Mouse (Mus musculus) common myeloid progenitor, adult 5-6 weeks (primary cell): ENCODE measurements at regions not wholly inside any gene's neighbourhood (a gene's known extent, or its start where the extent isn't known, plus 50 kb on each side); places are given as distances from the start of the nearest gene placed in this dataset.
"Not testable (repeated sequence)": the region's sequence is repeated elsewhere in the genome, so short reads cannot be mapped to it uniquely, and the experiment has no call there.

ENCODE experiments used
- ATAC-seq: replicated peaks from 2 replicates; pipeline ENCODE4 v1.8.0; 2016; ENCODE audit warnings: low read depth, mild to moderate bottlenecking, moderate TSS enrichment, inconsistent platforms; ENCODE audit not compliant: poor library complexity, severe bottlenecking

- peak; percentile 93 for ATAC-seq
Observed at GRCm38 (mm10) chr1:177382596-177383190, 59.5 kb upstream of the Zbtb18 start.

- peak; percentile 75 for ATAC-seq
Observed at GRCm38 (mm10) chr1:177382147-177382546, 60.0 kb upstream of the Zbtb18 start.

- ATAC-seq: no peak
Observed at GRCm38 (mm10) chr1:177378112-177378511, 64.0 kb upstream of the Zbtb18 start.

- ATAC-seq: no peak
Observed at GRCm38 (mm10) chr1:177373226-177373825, 68.8 kb upstream of the Zbtb18 start.

- no peak for ATAC-seq
Observed at GRCm38 (mm10) chr1:177372066-177372465, 70.1 kb upstream of the Zbtb18 start.

- ATAC-seq: peak; percentile 94
Observed at GRCm38 (mm10) chr1:177367864-177368610, 74.1 kb upstream of the Zbtb18 start.

GRCm38 (mm10) chr1:177366914-177367313 is 75.2 kb upstream of the Zbtb18 start:
- ATAC-seq: no peak

GRCm38 (mm10) chr1:177366475-177366874 is 75.7 kb upstream of the Zbtb18 start:
- no peak for ATAC-seq

- no peak for ATAC-seq
Observed at GRCm38 (mm10) chr1:177364355-177364754, 77.8 kb upstream of the Zbtb18 start.

GRCm38 (mm10) chr1:177362398-177362797 is 79.8 kb upstream of the Zbtb18 start:
- ATAC-seq: no peak

- ATAC-seq: no peak
Observed at GRCm38 (mm10) chr1:177348400-177349092, 90.5 kb upstream of the Akt3 start.

- no peak for ATAC-seq
Observed at GRCm38 (mm10) chr1:177347208-177347607, 89.2 kb upstream of the Akt3 start.

GRCm38 (mm10) chr1:177346540-177346939 is 88.5 kb upstream of the Akt3 start:
- ATAC-seq: no peak

- peak; percentile 78 for ATAC-seq
Observed at GRCm38 (mm10) chr1:177345540-177345939, 87.5 kb upstream of the Akt3 start.

GRCm38 (mm10) chr1:177343949-177344348 is 85.9 kb upstream of the Akt3 start:
- ATAC-seq: no peak

GRCm38 (mm10) chr1:177343121-177343520 is 85.1 kb upstream of the Akt3 start:
- no peak for ATAC-seq

GRCm38 (mm10) chr1:177340232-177340631 is 82.2 kb upstream of the Akt3 start:
- peak; percentile 54 for ATAC-seq

GRCm38 (mm10) chr1:177339207-177339787 is 81.3 kb upstream of the Akt3 start:
- ATAC-seq: not testable (repeated sequence)

- peak; percentile 92 for ATAC-seq
Observed at GRCm38 (mm10) chr1:177338466-177339206, 80.6 kb upstream of the Akt3 start.

GRCm38 (mm10) chr1:177337756-177338155 is 79.8 kb upstream of the Akt3 start:
- ATAC-seq: no peak
